ENCODE assay signal across 15 mouse cellular contexts in the genomic region with DNA sequence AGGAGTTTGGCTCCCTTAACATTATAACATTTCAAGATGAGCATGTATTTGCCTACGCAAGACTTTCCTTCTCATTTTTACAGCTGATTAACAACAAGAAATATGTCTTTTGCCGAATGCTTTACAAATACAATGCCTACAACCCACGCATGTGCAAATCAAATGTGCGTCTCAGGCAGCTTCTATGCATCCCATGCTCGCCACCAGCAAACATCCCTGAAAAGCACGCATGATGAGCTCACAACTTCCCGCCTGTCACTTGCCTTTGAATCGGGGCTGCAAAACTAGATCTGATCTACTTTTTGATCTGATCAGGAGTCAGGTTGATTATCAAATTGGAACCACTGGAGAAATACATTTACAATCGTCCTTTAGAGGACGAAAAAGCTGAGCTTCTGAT. TPM values are rescaled to one million over a fixed set of nuclear protein-coding genes. Genes with fewer than 3 reads are reported as not detected.
A peak's percentile ranks its signal among the peaks of the same experiment; 100 is the strongest.
DNase-seq lines count a peak whose midpoint lies in the region; ATAC-seq and TF ChIP-seq lines count a peak whose summit lies in the region.
"Had no signal": no experiment of that assay in that cellular context is flagged by ENCODE, and none has a peak within 500 bp of the region (broad histone marks: within the 10 kb centered on the region; RNA-seq: fewer than 3 reads in every experiment).

No protein-coding gene starts in this region.

- peak; percentile 36 to 37 for DNase-seq in cerebellum, adult 2 months
- no peak for DNase-seq in cerebellum, postnatal 4 days (ENCODE audit: low spot score in 2 of 2)
- peak; percentile 23 to 55 for DNase-seq in layer of hippocampus, adult 18-20 months (ENCODE audit: low spot score in 2 of 2)
- no peak for DNase-seq in layer of hippocampus, postnatal 10 days (ENCODE audit: low spot score in 2 of 2)
- peak; percentile 47 for DNase-seq in brain, embryonic 14.5 days (ENCODE audit: low read depth)
- DNase-seq in midbrain, embryonic 14.5 days = peak; percentile 51
- DNase-seq in heart, adult 11 months = no peak
- DNase-seq: kidney, postnatal 10 days; liver; lung, embryonic 14.5 days; thymus, adult 18-20 months had no signal

- peak overlapping the region; percentile 68 for H3K4me2 ChIP-seq in midbrain, embryonic 14.5 days (ENCODE audit: low read length)
- H3K4me2 ChIP-seq in kidney, embryonic 16.5 days (replicated peaks; ENCODE audit: low read depth, low read length) = no peak overlapping the region
- H3K4me2 ChIP-seq: lung, embryonic 14.5 days had no signal

- peaks cover 7% of the 10 kb centered on the region; the same call in 1 of the 2 replicates for H3K4me1 ChIP-seq in cerebellum, adult 2 months (ENCODE audit: control insufficient read depth, insufficient read depth, low read length)
- H3K4me1 ChIP-seq in midbrain, embryonic 14.5 days (ENCODE audit: control insufficient read depth, insufficient read depth, low read length) = peaks cover 24% of the 10 kb centered on the region
- H3K4me1 ChIP-seq in kidney, embryonic 16.5 days (ENCODE audit: insufficient read depth, low read length) = no peaks in the 10 kb centered on the region

- TF ChIP-seq CTCF in cerebellum, adult 2 months (IDR thresholded peaks at IDR 0.05; ENCODE audit: borderline replicate concordance, insufficient read depth, low read depth, low read length) = no peak
- TF ChIP-seq CTCF in brain, embryonic 14.5 days (IDR thresholded peaks at IDR 0.05; ENCODE audit: borderline replicate concordance, extremely low read depth, insufficient read depth, insufficient read length) = no peak

- ATAC-seq in midbrain, embryonic 14.5 days (ENCODE audit: low FRiP score, low TSS enrichment) = no peak
- no peak for ATAC-seq in kidney, embryonic 16.5 days (ENCODE audit: low FRiP score, low TSS enrichment)
- ATAC-seq: Patski had no signal

- no peak overlapping the region for H3K27ac ChIP-seq in cerebellum, adult 2 months (ENCODE audit: insufficient read depth, low read length)
- no peak overlapping the region for H3K27ac ChIP-seq in midbrain, embryonic 14.5 days (replicated peaks; ENCODE audit: low read depth, low read length)
- H3K27ac ChIP-seq in kidney, embryonic 16.5 days (ENCODE audit: low read length) = no peak overlapping the region

- H3K9me3 ChIP-seq in midbrain, embryonic 14.5 days (ENCODE audit: control insufficient read depth, low read length) = no peaks in the 10 kb centered on the region
- no peaks in the 10 kb centered on the region for H3K9me3 ChIP-seq in kidney, embryonic 16.5 days (ENCODE audit: low read length)

- WGBS in cerebellum, adult 2 months = 22% methylated on average over 10 of the region's 10 CpGs
- WGBS in midbrain, embryonic 14.5 days = 56% methylated on average over 10 of the region's 10 CpGs
- 78% methylated on average over 10 of the region's 10 CpGs for WGBS in kidney, embryonic 16.5 days

- no peaks in the 10 kb centered on the region for H3K36me3 ChIP-seq in midbrain, embryonic 14.5 days (ENCODE audit: control insufficient read depth, insufficient read depth, low read length)
- no peaks in the 10 kb centered on the region for H3K36me3 ChIP-seq in kidney, embryonic 16.5 days (ENCODE audit: insufficient read depth, low read length)

- no peak overlapping the region for H3K9ac ChIP-seq in midbrain, embryonic 14.5 days (replicated peaks; ENCODE audit: low read length)
- no peak overlapping the region for H3K9ac ChIP-seq in kidney, embryonic 16.5 days (replicated peaks; ENCODE audit: low read length)
- H3K9ac ChIP-seq: lung, embryonic 14.5 days had no signal

- peak overlapping the region; percentile 62 for H3K4me3 ChIP-seq in cerebellum, adult 2 months (replicated peaks; ENCODE audit: insufficient read depth, low read depth, low read length)
- peak overlapping the region; percentile 59 for H3K4me3 ChIP-seq in midbrain, embryonic 14.5 days (replicated peaks; ENCODE audit: low read depth, low read length)
- H3K4me3 ChIP-seq in kidney, embryonic 16.5 days (ENCODE audit: low read length) = no peak overlapping the region

- H3K27me3 ChIP-seq in cerebellum, adult 2 months (ENCODE audit: control insufficient read depth, insufficient read depth, low read length) = no peaks in the 10 kb centered on the region
- H3K27me3 ChIP-seq in midbrain, embryonic 14.5 days (ENCODE audit: control insufficient read depth, insufficient read depth, low read length) = no peaks in the 10 kb centered on the region
- peaks cover 21% of the 10 kb centered on the region for H3K27me3 ChIP-seq in kidney, embryonic 16.5 days (ENCODE audit: insufficient read depth, low read length)

- no peak for TF ChIP-seq POLR2A in cerebellum, adult 2 months (IDR thresholded peaks at IDR 0.05; ENCODE audit: borderline replicate concordance, insufficient read depth, low read length)
- no peak for TF ChIP-seq POLR2A in brain, embryonic 14.5 days (IDR thresholded peaks at IDR 0.05; ENCODE audit: borderline replicate concordance, extremely low read depth, insufficient read depth, insufficient read length, poor library complexity, severe bottlenecking)

RNA-seq across cellular contexts. Expression of a gene that starts 5.5 kb away (rescaled TPM):
- 54.7 and 57.0 TPM in 2 replicates for polyA plus RNA-seq in cerebellum, adult 2 months (2012; rRNA removed)
- 100 to 1,000 TPM in 1 of 2 experiments, 10 to 100 TPM in 1; 97.8 to 105 TPM for total RNA-seq in layer of hippocampus, adult 18-20 months (2021)
- 100 to 1,000 TPM; 132 to 135 TPM for total RNA-seq in layer of hippocampus, postnatal 10 days (2021)
- 35.7 and 47.2 TPM in 2 replicates for polyA plus RNA-seq in brain, embryonic 14.5 days (2012; rRNA removed)
- polyA plus RNA-seq in midbrain, embryonic 14.5 days (2014; fragmentation: Nextera tagmentation; extraction: Ambion mirVana) = 55.0 and 67.6 TPM in 2 replicates
- polyA plus RNA-seq in kidney, embryonic 16.5 days (2015; fragmentation: Nextera tagmentation; extraction: Ambion mirVana) = 0.45 and 0.53 TPM in 2 replicates
- total RNA-seq: megakaryocyte, adult 5-6 weeks had no signal
- polyA plus RNA-seq: gonadal fat pad, adult 2 months; Patski had no signal

Comparison
In these comparisons a context has a peak if more than half of its experiments do, and no peak if none do; other contexts are left out.
1. DNase-seq: peak in cerebellum, adult 2 months (2 of 2), layer of hippocampus, adult 18-20 months (2 of 2), brain, embryonic 14.5 days (single experiment) and midbrain, embryonic 14.5 days (single experiment); none in cerebellum, postnatal 4 days (0 of 2), layer of hippocampus, postnatal 10 days (0 of 2) and heart, adult 11 months (single experiment).
2. RNA of a gene that starts 5.5 kb away (polyA plus RNA-seq): 55.0 to 67.6 TPM in midbrain, embryonic 14.5 days, 54.7 to 57.0 TPM in cerebellum, adult 2 months and 35.7 to 47.2 TPM in brain, embryonic 14.5 days; 0.45 to 0.53 TPM in kidney, embryonic 16.5 days; every median in the first group is over 10 times any median in the second.